Mouse (Mus musculus): Measurements from ENCODE around the gene Araf. TPM values are rescaled to one million over a fixed set of nuclear protein-coding genes. Genes with fewer than 3 reads are reported as not detected.
A peak's percentile ranks its signal among the peaks of the same experiment; 100 is the strongest.
"Not testable (repeated sequence)": the region's sequence is repeated elsewhere in the genome, so short reads cannot be mapped to it uniquely, and the experiment has no call there.

The Araf gene
- total RNA-seq (2021): 10 to 100 TPM; 73.3 to 90.0 TPM
- long read RNA-seq, experiment 1, transcript Araf-202 (6 exons, 1,520 nt): major isoform, 29 of 57 reads
- long read RNA-seq, experiment 1, partial matches to known transcripts: 12 of 57 reads
- long read RNA-seq, experiment 1, other reads (novel, unspliced or antisense): 14 of 57 reads
- long read RNA-seq, experiment 2, transcript Araf-201 (16 exons, 2,358 nt): minor isoform, 6 of 82 reads
- long read RNA-seq, experiment 2, transcript Araf-202 (6 exons, 1,520 nt): major isoform, 26 of 82 reads
- long read RNA-seq, experiment 2, partial matches to known transcripts: 7 of 82 reads
- long read RNA-seq, experiment 2, other reads (novel, unspliced or antisense): 41 of 82 reads

- DNase-seq: no peak
- intact Hi-C loops (cut with DNase I): no loop called here
Observed at GRCm38 (mm10) chrX:20797681-20798080, at the start of gene Araf. Gene Araf, plus strand, starts transcription at chrX:20797814.

- no peak for DNase-seq
- intact Hi-C loops (cut with DNase I): no loop called here
Observed at GRCm38 (mm10) chrX:20748829-20749228, 48.8 kb upstream of the Araf start.

- intact Hi-C loops (cut with DNase I): no loop called here
- DNase-seq: no peak
Observed at GRCm38 (mm10) chrX:20761201-20761600, 36.4 kb upstream of the Araf start.

GRCm38 (mm10) chrX:20770697-20771381 lies 26.8 kb upstream of the Araf start:
- DNase-seq: peak; percentile 80 to 81
- intact Hi-C loops (cut with DNase I): loop anchor here (1.0 to 5.0 kb wide), 2 partner anchors 46 to 109 kb away; no protein-coding TSS in a partner anchor

- intact Hi-C loops (cut with DNase I): loop anchor here (1.0 to 5.0 kb wide), 2 partner anchors 46 to 109 kb away; no protein-coding TSS in a partner anchor
- no peak for DNase-seq
Observed at GRCm38 (mm10) chrX:20771666-20772065, 25.9 kb upstream of the Araf start.

- intact Hi-C loops (cut with DNase I): no loop called here
- no peak for DNase-seq
Observed at GRCm38 (mm10) chrX:20775271-20776016, 22.2 kb upstream of the Araf start.

- intact Hi-C loops (cut with DNase I): no loop called here
- no peak for DNase-seq
Observed at GRCm38 (mm10) chrX:20777619-20778018, 20.0 kb upstream of the Araf start.

- intact Hi-C loops (cut with DNase I): no loop called here
- no peak for DNase-seq
Observed at GRCm38 (mm10) chrX:20787309-20787708, 10.3 kb upstream of the Araf start.

GRCm38 (mm10) chrX:20792417-20792816 lies 5.2 kb upstream of the Araf start:
- intact Hi-C loops (cut with DNase I): no loop called here

GRCm38 (mm10) chrX:20793230-20793629 lies 4.4 kb upstream of the Araf start:
- no peak for DNase-seq
- intact Hi-C loops (cut with DNase I): no loop called here

More at GRCm38 (mm10) chrX:20792417-20792816, 5.2 kb upstream of the Araf start:
- DNase-seq: no peak

- DNase-seq: no peak
- intact Hi-C loops (cut with DNase I): no loop called here
Observed at GRCm38 (mm10) chrX:20794229-20794628, 3.4 kb upstream of the Araf start.

- intact Hi-C loops (cut with DNase I): no loop called here
- DNase-seq: peak; percentile 19 to 32
Observed at GRCm38 (mm10) chrX:20798141-20798796, 655 bp downstream of the Araf start.

- DNase-seq: no peak
- intact Hi-C loops (cut with DNase I): no loop called here
Observed at GRCm38 (mm10) chrX:20798797-20799147, 1.2 kb downstream of the Araf start.

GRCm38 (mm10) chrX:20801456-20801855 lies 3.8 kb downstream of the Araf start:
- intact Hi-C loops (cut with DNase I): no loop called here

GRCm38 (mm10) chrX:20804301-20804700 lies 6.7 kb downstream of the Araf start:
- intact Hi-C loops (cut with DNase I); DNase-seq: not testable (repeated sequence)

More at GRCm38 (mm10) chrX:20801456-20801855, 3.8 kb downstream of the Araf start:
- DNase-seq: no peak

- intact Hi-C loops (cut with DNase I): no loop called here
- DNase-seq: no peak
Observed at GRCm38 (mm10) chrX:20806295-20806694, 8.7 kb downstream of the Araf start.

GRCm38 (mm10) chrX:20816974-20817373 lies 19.4 kb downstream of the Araf start:
- DNase-seq: no peak
- intact Hi-C loops (cut with DNase I): loop anchor here (5.0 kb wide), 2 partner anchors 45 to 155 kb away; no protein-coding TSS in a partner anchor

- intact Hi-C loops (cut with DNase I): loop anchor here (5.0 kb wide), 2 partner anchors 47 to 157 kb away; no protein-coding TSS in a partner anchor
- peak; percentile 68 to 80 for DNase-seq
Observed at GRCm38 (mm10) chrX:20819204-20819628, 21.6 kb downstream of the Araf start.

- peak; percentile 20 to 33 for DNase-seq
- intact Hi-C loops (cut with DNase I): loop anchor here (5.0 kb wide), 2 partner anchors 48 to 158 kb away; no protein-coding TSS in a partner anchor
Observed at GRCm38 (mm10) chrX:20819708-20820426, 22.3 kb downstream of the Araf start.

All from gastrocnemius, postnatal 36 days (tissue).